Mouse (Mus musculus) adrenal gland (tissue): ENCODE data around the gene Rpl13a.
"Not testable (repeated sequence)": the region's sequence is repeated elsewhere in the genome, so short reads cannot be mapped to it uniquely, and the experiment has no call there.

Experiments used
- intact Hi-C: fragments of 180-260 bp; cut with DNase I; formaldehyde crosslinking; loops from one replicate; pipeline ENCODE4 v1.15.1; 2025

Rpl13a gene

DNA sequence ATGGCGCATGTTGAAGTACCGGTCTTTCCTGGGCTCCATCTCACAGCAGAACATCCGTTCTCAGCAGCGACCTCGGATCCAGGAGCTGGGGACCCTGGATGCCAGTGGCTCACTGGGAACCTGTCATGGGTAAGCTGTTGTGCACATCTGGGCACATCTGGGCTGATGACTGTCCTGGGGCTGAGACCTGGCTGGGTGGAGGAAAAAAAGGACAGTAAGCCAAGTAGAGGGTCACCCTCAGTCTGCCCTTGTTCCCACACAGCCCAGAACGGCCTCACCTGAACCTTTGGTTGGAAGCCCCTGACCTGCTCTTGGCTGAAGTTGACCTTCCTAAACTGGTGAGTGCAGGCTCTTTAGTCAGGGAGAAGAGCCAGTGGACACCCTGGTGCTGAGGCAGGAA, 30.4 kb upstream of the Rpl13a start:
- intact Hi-C loops, result no loop called here

DNA sequence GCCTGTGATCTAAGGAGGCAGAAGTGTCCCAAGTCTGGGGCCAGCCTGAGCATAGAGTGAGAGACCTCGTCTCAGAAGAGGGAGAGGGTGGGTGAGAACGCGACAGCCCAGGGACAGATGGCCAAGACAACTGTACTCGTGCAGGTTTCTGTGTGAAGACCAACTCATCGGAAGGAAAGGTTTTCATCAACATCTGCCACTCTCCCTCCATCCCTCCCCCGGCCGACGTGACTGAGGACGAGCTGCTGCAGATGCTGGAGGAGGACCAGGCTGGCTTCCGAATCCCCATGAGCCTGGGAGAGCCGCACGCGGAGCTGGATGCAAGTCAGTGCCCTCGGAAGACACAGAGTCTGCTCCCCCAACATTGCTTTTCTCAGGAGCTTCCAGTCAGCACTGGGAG, 28.9 kb upstream of the Rpl13a start:
- intact Hi-C loops, result no loop called here

DNA sequence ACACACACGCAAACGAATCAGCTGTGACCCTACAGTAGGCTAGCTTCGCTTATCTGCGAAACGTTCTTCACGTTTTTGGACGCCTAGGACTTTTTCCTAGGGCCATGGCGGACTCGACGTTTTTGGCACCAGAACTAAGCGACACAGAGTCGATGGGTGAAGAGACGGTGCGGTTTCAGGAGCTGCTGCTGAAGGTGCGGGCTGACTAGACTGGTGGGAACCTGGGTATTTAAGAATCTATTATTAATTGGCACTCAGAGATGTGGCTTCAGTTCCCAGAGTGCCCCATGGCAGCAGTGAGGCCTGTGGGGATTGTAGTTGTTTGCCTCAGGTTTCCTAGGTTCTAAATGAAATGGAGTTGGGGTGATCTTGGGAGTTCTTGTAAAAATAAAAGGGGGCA, 27.6 kb upstream of the Rpl13a start:
- intact Hi-C loops, result no loop called here

DNA sequence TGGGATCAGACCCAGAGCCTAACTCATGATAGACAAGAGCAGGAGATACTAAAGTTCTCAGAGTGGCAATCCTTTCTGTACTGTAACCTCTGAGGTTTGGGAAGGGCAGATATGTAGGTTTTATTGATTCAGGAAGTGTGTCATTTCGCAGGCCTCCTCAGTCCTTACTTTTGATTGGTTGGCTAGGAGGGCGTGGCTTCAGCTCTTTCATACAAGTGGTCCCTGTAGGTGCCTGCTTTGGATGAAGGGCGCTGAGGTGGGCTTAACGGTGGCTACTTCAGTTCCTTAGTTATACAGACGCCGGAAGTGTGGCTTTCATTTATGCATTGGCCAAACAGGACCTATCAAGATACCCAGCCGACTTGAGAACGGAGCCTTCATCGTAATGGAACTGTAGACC, 27.0 kb upstream of the Rpl13a start:
- intact Hi-C loops, result no loop called here

DNA sequence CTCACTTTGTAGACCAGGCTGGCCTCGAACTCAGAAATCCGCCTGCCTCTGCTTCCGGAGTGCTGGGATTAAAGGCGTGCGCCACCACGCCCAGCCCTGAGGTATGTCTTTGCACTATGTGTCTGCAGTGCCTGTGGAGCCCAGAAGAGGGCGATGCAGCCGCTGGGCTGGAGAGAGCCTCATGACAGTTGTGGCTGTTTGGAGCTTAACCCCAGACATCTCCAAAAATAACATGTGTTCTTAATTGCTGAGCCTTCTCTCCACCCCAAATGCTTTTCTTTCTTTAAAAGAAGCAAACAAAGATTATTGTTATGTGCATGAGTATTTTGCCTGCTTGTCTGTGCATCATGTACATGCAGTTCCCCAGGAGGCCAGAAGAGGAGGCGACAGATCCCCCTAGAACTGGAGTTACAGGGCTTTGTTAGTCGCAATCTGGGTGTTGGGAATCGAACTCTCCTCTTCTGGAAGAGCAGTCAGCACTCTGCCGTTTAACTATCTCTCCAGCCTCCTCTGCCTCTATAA, 26.5 kb upstream of the Rpl13a start:
- intact Hi-C loops, result no loop called here

DNA sequence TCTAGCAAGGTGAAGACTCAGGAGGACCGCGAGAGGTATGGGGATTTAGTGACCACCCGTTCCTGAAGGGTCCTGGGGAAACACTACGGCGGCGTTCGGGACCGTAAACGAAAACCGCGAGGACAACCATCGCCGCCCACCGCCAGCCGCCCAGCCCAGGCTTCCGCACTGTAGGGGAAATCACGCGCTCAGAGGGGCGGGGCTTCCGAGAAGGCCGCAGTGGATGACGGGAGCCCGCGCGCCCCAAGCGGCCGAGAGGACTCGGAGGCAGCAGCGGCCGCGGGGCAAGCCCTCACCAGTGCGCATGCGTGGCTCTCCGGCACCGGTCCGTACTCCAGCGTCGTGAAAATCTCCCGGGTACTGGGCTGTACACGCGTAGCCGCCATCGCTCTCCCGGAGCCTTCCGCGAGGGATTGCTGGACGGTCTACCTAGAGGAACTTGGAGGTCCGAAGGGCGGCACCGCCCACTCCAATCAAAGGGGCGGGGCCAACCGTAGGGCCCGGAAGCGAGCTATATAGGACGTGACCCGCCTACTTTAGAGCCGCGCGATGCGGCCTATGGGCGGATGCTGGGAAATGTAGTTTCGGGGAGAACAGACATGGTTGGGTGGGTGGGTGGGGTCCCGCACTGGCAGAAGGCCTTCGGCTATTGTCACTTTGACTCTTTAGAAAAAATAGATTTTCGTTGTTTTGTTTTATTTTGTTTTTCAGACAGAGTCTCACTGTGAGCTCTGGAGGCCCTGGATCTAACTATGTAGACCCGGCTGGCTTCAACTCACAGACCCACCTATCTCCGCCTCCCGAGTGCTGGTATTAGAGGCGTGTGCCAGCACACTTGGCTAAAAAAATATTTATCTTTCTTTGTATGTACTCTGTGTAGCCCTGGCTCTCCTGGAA, 25.8 kb upstream of the Rpl13a start, which contains the start of the genes Pih1d1 and Aldh16a1:
TSS of gene Pih1d1 (plus strand) at position 208 of the 897 bp plus-strand sequence.
TSS of gene Aldh16a1 (minus strand) at position 489 of the 897 bp plus-strand sequence.
- intact Hi-C loops, result no loop called here

DNA sequence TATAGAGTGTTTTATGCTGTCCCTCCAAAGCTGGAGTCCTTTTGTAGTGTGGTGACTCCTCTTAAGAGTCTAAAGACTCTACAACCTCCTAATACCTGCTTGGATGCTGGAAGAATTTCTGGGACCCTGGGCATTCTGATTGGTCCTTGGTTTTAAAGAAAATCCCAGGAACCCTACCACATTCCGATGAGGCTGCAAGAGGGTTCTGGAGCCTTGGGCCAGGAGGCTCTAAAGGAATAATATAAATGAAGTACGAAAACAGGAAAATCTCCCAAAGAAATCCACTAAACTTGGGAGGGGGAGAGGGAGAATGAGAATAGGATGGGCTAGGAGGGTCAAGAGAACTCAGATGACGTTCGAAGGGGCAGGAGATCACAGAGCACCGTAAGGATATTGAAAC, 25.0 kb upstream of the Rpl13a start:
- intact Hi-C loops, result no loop called here

DNA sequence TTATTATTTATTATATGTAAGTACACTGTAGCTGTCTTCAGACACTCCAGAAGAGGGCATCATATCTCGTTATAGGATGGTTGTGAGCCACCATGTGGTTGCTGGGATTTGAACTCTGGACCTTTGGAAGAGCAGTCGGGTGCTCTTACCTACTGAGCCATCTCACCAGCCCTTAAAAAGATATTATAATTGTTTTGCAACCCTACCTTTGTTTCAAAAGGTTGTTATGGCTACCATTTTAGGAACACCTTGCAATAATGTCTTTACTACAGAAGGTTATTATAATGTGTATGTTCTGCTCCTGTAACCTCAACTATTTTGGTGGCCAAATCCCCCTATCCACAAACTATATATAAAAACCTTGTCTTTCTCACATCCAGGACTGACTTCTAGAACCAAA, 24.5 kb upstream of the Rpl13a start:
- intact Hi-C loops, result not testable (repeated sequence)

DNA sequence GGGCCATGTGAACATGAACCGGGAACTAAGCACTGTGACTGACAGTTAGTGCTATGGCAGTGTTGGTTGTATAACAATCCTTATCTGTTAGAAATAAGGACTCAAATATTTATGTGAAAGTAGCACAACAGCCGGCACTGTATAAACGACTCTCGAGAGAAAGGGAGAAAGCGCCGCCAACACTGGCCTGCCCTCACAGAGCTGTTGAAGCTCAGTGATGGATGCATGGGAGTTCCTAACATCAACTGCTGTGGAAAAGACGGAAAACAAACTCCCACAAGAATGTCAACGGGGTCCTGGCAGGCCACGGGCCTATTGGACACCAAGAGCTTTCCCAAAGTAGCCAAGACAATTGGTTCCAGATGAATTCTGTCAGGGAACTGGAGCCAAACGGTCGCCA, 22.7 kb upstream of the Rpl13a start:
- intact Hi-C loops, result no loop called here

DNA sequence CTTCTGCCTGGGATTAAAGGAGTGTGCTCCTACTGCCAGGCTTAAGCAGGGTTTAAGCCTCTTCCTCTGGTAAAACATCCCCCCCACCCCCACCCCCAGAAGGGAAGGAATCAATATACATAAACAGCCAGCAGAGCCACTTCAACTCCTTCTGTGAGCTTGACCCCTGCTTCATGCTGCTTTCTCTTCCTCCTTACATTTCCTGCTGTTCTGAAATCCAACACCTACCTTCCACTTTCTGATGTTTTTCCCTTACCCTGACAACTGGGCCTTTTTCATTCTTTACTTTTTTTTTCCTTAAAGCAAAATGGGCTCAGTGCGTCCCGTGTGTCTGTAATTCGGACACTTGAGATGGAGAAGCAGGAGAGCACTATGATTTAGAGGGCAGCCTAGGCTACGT, 21.8 kb upstream of the Rpl13a start:
- intact Hi-C loops, result no loop called here

DNA sequence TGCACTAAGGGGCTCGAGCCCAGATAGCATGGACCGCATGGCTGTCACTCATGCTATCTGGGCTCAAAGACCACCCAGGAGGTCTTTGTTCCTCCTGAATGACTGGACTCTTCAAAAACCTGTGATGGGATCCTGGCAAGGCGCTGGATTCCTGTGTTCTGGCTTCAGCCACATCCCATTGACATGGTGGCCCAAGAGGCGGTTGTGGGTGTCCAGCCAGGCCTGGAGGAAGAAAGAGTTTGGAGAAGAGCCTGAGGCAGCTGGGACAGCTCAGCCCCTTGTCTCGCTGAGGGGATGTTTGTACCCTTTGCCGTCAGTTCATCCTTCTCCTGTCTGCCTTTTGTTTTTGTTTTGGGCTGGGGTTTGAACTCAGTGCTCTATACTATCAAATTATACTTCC, 21.0 kb upstream of the Rpl13a start:
- intact Hi-C loops, result no loop called here

DNA sequence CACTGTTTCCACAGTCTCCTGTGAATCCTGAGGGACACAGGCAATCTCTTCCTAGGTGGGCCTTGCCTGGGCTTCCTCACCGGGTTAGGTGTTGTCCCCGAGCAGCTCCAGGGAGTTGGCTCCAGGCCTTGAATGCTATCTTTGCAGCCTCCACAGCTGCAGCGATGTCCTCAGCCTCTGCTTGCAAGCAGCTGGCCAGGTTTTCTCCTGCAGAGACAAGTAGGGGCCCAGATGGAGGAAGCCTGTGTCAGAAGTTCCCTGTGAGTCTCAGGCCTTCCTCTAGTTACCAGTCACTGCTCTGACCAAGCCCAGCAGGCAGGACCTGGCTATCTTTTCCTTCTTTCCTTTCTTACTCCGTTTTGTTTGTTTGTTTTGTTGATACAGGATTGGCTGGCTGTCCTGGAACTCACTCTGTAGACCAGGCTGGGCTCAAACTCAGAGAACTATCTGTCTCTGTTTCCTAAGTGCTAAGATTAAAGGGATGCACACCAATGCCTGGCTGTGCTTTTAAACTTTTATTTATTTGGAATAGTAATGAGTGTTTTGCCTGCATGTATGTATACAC, 20.1 kb upstream of the Rpl13a start:
- intact Hi-C loops, result no loop called here

DNA sequence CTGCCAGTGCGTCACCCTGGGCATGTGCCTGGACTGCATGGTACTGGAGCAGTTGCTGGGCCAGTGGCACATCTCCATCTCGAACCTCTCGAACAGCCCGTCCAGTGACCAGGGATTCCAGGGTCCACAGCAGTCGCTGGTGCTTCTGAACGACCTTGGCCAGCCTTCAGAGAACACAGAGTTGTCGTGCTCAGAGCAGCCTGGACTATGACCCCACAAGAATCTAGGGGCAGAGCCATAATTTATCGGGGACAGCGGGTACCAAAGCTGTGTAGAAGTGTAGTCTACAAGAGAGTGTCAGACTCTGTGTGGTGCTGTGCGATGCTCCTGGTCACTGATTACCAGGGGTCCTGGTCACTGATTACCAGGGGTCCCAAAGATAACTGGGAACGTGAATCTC, 19.3 kb upstream of the Rpl13a start:
- intact Hi-C loops, result no loop called here

DNA sequence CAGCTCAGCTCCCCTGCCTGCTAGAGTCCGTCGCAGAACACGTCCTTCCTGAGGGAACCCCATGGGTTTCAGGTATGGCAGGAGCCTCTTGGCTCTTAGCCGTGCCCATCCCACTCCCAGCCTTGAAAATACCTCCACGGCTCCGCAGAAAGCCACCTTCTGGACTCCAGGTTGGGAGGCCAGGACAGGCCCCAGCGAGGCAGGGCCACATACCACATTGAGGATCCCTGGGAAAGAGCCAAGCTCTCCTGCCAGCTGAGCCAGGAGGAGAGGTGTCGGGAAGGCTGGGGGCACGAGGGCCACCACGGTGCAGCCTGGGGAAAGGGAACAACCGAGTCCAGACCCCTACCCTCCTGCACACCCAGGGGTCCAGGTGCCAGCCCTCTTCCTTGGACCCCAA, 18.7 kb upstream of the Rpl13a start:
- intact Hi-C loops, result no loop called here

DNA sequence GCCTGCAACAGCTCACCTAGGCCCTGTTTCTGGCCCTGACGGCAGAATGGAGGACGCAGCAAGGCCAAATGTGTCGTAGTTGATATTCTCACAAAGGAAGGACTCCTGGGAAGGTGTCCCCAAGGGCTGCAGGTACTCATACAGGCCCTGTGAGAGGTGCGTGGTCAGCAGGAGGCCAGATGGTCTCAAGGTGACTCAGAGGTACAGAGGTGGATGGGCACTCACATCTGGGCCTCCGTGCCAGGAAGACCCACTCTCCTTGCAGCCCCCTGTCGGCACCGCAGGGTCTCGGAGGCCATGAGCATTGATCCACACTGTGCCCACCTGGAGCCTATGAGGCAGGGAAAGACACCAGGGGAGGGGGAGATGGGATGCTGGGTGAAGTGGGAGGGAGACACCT, 16.9 kb upstream of the Rpl13a start:
- intact Hi-C loops, result no loop called here

DNA sequence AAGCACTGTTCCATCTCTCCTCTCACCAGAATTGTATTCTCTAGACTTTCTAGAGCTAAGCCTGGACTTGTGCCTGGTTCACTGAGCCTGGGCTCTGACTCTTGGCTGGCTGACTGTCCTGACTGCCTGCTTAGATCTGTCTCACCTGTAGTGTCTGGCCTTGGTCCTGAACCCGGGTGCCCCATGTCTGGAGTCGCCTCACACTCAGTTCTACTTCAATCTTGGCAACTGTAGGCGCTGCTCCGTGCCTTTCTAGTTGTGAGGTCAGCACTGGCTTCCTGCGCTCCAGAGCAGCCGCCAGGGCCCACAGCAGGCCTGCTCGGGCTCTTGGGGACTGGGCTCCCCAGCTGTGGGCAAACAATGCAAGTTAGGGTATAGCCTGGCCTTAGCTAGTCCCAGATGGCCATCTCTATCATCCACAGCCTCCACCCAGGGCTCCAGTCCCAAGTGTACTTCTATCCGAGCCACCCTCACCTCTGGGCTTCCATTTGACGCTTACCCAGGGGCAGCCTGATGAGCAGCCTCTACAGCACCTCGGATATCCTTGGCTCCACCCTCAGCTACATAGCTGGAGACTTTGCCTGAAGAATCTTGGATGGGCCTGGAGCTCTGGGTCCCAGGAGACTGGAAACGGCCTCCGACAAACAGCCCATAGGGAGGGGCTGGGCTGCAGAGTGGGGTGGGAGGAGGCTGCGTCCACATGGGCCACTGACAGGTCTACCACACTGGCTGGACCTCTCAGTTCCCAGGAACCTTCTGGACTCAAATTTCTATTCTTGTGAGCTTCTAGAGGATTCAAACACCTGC, 16.0 kb upstream of the Rpl13a start:
- intact Hi-C loops, result no loop called here

DNA sequence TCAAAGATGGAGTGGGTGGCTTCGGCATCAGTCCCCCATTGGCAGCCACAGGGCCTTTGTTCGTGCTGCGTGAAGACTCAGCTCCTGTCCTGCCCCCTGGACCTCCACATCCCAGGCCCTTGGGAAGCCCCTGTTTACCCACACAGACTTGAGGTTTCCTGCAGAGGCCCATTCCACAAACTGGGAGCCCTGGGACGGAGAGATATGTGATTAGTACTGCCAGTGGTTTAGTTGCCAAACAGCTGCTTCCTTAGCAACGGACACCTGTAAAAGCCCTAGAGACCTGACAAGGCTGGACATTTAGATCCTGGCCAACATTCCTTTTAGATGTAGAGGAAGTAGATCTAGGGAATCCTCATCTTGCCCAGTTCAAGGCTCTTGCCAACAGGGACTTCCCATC, 13.4 kb upstream of the Rpl13a start:
- intact Hi-C loops, result no loop called here

DNA sequence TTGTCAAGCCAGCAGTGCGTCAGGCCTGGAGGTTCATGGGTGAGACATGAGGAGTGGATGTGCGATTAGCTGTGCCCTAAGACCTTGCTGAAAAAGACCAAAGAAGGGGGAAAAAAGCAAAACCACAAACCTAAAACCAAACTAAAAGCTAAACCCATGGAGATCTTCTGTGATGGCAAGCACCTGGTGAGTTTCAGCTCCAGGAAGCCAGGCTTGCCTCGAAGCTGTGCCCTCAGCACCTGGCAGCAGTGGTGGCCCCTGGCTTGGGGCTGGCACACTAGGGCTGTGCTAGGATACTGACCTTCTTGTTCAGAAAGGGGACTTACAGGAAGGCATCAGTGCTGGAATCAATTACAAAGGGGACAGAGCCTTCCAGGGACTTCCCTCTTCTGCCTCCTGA, 12.8 kb upstream of the Rpl13a start:
- intact Hi-C loops, result no loop called here

DNA sequence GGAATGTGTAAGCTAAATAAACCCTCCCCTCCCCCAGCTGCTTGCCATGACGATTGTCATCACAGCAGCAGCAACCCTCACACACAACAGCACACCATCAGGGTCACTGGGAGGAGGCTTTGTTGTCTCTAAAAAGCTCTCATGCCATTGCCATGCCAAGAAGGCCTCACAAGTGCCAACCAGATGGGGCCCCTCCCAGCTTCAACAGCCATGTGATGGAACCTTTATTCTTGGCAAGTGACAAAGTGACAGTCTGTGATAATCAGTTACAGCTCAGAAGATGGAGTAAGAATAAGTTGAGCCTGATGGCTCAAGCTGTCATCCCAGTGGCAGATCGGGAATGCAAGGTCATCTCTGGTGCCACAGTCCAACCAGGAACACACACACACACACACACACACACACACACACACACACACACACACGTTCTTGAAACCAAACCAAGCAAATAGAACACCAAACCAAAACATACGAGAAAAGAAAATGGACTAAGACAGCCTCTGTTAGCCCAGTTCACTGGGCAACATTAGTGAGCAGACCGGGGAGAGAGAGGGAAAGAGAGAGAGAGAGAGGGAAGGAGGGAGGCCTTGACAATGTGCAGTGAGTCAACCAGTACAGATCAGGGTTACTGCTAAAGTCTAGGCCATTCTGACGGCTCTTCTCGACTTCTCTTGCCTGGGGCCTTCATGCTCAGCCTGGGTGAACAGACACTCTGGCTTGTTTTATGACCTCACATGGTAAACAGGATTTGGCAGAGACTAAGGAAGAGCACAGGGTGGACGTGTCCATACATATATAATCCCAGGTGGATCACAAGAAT, 11.6 kb upstream of the Rpl13a start:
- intact Hi-C loops, result no loop called here

DNA sequence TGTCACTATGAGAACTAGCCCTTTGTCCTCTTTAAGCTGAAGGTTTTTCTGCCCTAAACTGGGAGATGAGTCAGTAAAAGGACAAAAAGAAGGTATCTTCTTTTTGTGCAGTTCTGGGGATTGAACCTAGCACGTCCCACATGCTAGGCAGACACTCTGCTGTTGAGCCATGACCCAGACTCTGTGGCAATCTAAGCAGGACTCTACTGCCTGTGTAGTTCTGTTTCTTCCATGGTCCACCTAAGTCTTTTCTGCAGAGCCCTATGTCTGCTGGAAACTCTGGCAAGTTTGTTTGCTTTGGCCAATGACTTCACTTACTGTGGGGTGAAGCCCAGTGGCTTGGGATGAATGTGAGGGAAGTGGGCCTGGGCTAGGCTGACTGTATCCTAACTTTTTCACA, 9.8 kb upstream of the Rpl13a start:
- intact Hi-C loops, result no loop called here
